In the genomic region with DNA sequence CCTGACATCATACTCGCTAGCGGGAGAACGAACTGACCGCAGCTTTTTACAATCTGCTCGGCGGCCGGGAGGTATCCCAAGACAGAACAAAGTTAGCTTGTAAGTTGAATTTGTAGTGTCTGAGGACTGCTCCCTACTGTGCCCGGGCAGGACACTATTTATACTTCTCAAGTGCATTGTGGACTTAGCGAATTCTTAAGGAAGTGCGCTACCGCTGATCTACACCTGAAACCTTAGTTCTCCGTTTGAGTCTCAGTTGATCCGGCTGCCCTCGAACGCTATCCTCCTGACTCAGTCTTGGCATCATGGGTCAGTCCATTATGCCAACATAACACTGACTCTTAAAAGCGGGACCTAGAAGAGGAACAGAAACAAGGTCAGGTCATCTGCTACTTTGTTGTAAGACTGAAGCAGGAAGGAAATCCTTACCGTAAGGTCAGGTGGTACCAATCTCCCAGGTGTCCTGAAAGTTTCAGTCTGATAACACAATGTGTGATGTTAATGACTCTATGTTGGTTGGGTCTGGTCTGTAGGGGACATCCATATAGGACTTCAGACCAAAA, we compare ENCODE assay signal across 8 mouse cellular contexts. TPM values are rescaled to one million over a fixed set of nuclear protein-coding genes. Genes with fewer than 3 reads are reported as not detected.
A peak's percentile ranks its signal among the peaks of the same experiment; 100 is the strongest.
DNase-seq lines count a peak whose midpoint lies in the region; ATAC-seq lines count a peak whose summit lies in the region.

No protein-coding gene starts in this region.

- intact Hi-C loops in heart, postnatal 10 days (cut with DNase I) = no loop called here

- H3K36me3 ChIP-seq in heart, embryonic 15.5 days = no peaks in the 10 kb centered on the region
- H3K36me3 ChIP-seq in hindbrain, embryonic 16.5 days (ENCODE audit: control insufficient read depth, insufficient read depth, low read length) = no peaks in the 10 kb centered on the region
- H3K36me3 ChIP-seq in midbrain, embryonic 13.5 days = peaks cover 8% of the 10 kb centered on the region

- peak overlapping the region; percentile 74 for H3K4me3 ChIP-seq in heart, embryonic 15.5 days
- H3K4me3 ChIP-seq in brown adipose tissue, adult 24 weeks (ENCODE audit: insufficient read depth, low read depth, low read length) = peak overlapping the region; percentile 83
- H3K4me3 ChIP-seq in hindbrain, embryonic 16.5 days (ENCODE audit: low read length) = peak overlapping the region; percentile 53
- H3K4me3 ChIP-seq in midbrain, embryonic 13.5 days (replicated peaks) = peak overlapping the region; percentile 71

- no peaks in the 10 kb centered on the region; the same call in 1 of the 2 replicates for H3K27me3 ChIP-seq in heart, embryonic 15.5 days
- no peaks in the 10 kb centered on the region for H3K27me3 ChIP-seq in hindbrain, embryonic 16.5 days (replicated peaks; ENCODE audit: control insufficient read depth, insufficient read depth, low read length)
- peaks cover 23% of the 10 kb centered on the region for H3K27me3 ChIP-seq in midbrain, embryonic 13.5 days

- no peaks in the 10 kb centered on the region for H3K9me3 ChIP-seq in heart, embryonic 15.5 days (replicated peaks)
- H3K9me3 ChIP-seq in hindbrain, embryonic 16.5 days (ENCODE audit: control insufficient read depth, low read length) = no peaks in the 10 kb centered on the region
- H3K9me3 ChIP-seq in midbrain, embryonic 13.5 days = no peaks in the 10 kb centered on the region

- 2% methylated on average over 17 of the region's 17 CpGs for WGBS in heart, embryonic 15.5 days
- WGBS in hindbrain, embryonic 16.5 days = 5% methylated on average over 17 of the region's 17 CpGs
- 5% methylated on average over 17 of the region's 17 CpGs for WGBS in midbrain, embryonic 13.5 days

- H3K9ac ChIP-seq in heart, embryonic 15.5 days = peak overlapping the region; percentile 67
- H3K9ac ChIP-seq in hindbrain, embryonic 16.5 days (ENCODE audit: low read depth, low read length) = peak overlapping the region; percentile 62
- H3K9ac ChIP-seq in midbrain, embryonic 13.5 days (replicated peaks) = peak overlapping the region; percentile 71

- H3K4me1 ChIP-seq in heart, embryonic 15.5 days (replicated peaks) = peaks cover 4% of the 10 kb centered on the region
- peaks cover 7% of the 10 kb centered on the region for H3K4me1 ChIP-seq in brown adipose tissue, adult 24 weeks (ENCODE audit: control insufficient read depth, insufficient read depth, insufficient read length, low read length)
- peaks cover 12% of the 10 kb centered on the region for H3K4me1 ChIP-seq in hindbrain, embryonic 16.5 days (ENCODE audit: control insufficient read depth, insufficient read depth, low read depth, low read length)
- H3K4me1 ChIP-seq in midbrain, embryonic 13.5 days (replicated peaks) = peaks cover 19% of the 10 kb centered on the region

- DNase-seq in heart, postnatal 10 days = no peak
- DNase-seq in right cerebral cortex, adult 2 months (ENCODE audit: low spot score in 2 of 2) = no peak
- no peak for DNase-seq in adrenal gland, adult 8-10 months
- no peak for DNase-seq in cerebellum, postnatal 10 days

- H3K4me2 ChIP-seq in heart, embryonic 15.5 days = peak overlapping the region; percentile 83
- H3K4me2 ChIP-seq in hindbrain, embryonic 16.5 days (ENCODE audit: low read length) = peak overlapping the region; percentile 60
- H3K4me2 ChIP-seq in midbrain, embryonic 13.5 days (replicated peaks) = peak overlapping the region; percentile 67

- no peak for ATAC-seq in heart, embryonic 15.5 days (replicated peaks; ENCODE audit: insufficient number of reproducible peaks, insufficient read depth, low FRiP score, low read depth)
- ATAC-seq in hindbrain, embryonic 16.5 days = no peak; the same call in 1 of the 2 replicates
- no peak; the same call in 1 of the 2 replicates for ATAC-seq in midbrain, embryonic 13.5 days

- peak overlapping the region; percentile 84 for H3K27ac ChIP-seq in heart, embryonic 15.5 days
- peak overlapping the region; percentile 51 for H3K27ac ChIP-seq in brown adipose tissue, adult 24 weeks (replicated peaks; ENCODE audit: low read depth, low read length)
- H3K27ac ChIP-seq in hindbrain, embryonic 16.5 days (ENCODE audit: low read depth, low read length) = peak overlapping the region; percentile 42
- peak overlapping the region; percentile 58 for H3K27ac ChIP-seq in midbrain, embryonic 13.5 days

RNA-seq across cellular contexts. Expression of a gene that starts 0.5 kb away (rescaled TPM):
- polyA plus RNA-seq in heart, embryonic 15.5 days (2015; fragmentation: Nextera tagmentation; extraction: Ambion mirVana) = 9.9 and 11.7 TPM in 2 replicates
- total RNA-seq in heart, postnatal 10 days (2021) = 10 to 100 TPM; 27.6 to 29.8 TPM
- 24.1 and 24.5 TPM in 2 replicates for polyA plus RNA-seq in brown adipose tissue, adult 24 weeks (2012; ENCODE audit: insufficient read depth, insufficient read length, missing spikeins)
- polyA plus RNA-seq in hindbrain, embryonic 16.5 days (2015; fragmentation: Nextera tagmentation; extraction: Ambion mirVana) = 12.0 and 13.2 TPM in 2 replicates
- polyA plus RNA-seq in midbrain, embryonic 13.5 days (2015; fragmentation: Nextera tagmentation; extraction: Ambion mirVana) = 15.5 and 17.0 TPM in 2 replicates
- total RNA-seq in adrenal gland, adult 8-10 months (2022) = 10 to 100 TPM; 56.2 to 98.7 (median 78.5) TPM

RNA-seq across cellular contexts. Expression of a gene that starts 8.4 kb away (rescaled TPM):
- polyA plus RNA-seq in heart, embryonic 15.5 days (2015; fragmentation: Nextera tagmentation; extraction: Ambion mirVana) = 4.2 and 5.5 TPM in 2 replicates
- 1 to 10 TPM; 3.4 TPM for total RNA-seq in heart, postnatal 10 days (2021)
- 1.1 and 2.8 TPM in 2 replicates for polyA plus RNA-seq in brown adipose tissue, adult 24 weeks (2012; ENCODE audit: insufficient read depth, insufficient read length, missing spikeins)
- polyA plus RNA-seq in hindbrain, embryonic 16.5 days (2015; fragmentation: Nextera tagmentation; extraction: Ambion mirVana) = 6.2 and 6.4 TPM in 2 replicates
- polyA plus RNA-seq in midbrain, embryonic 13.5 days (2015; fragmentation: Nextera tagmentation; extraction: Ambion mirVana) = 7.0 and 7.2 TPM in 2 replicates
- 10 to 100 TPM in 1 of 4 experiments, 1 to 10 TPM in 3; 6.1 to 11.2 (median 7.7) TPM for total RNA-seq in adrenal gland, adult 8-10 months (2022)

RNA-seq across cellular contexts. Expression of a gene that starts 57.8 kb away (rescaled TPM):
- 7.4 and 11.5 TPM in 2 replicates for polyA plus RNA-seq in heart, embryonic 15.5 days (2015; fragmentation: Nextera tagmentation; extraction: Ambion mirVana)
- total RNA-seq in heart, postnatal 10 days (2021) = 1 to 10 TPM; 6.7 to 7.0 TPM
- polyA plus RNA-seq in brown adipose tissue, adult 24 weeks (2012; ENCODE audit: insufficient read depth, insufficient read length, missing spikeins) = 0.48 and 0.83 TPM in 2 replicates
- 1.2 and 2.4 TPM in 2 replicates for polyA plus RNA-seq in hindbrain, embryonic 16.5 days (2015; fragmentation: Nextera tagmentation; extraction: Ambion mirVana)
- 1.0 and 1.4 TPM in 2 replicates for polyA plus RNA-seq in midbrain, embryonic 13.5 days (2015; fragmentation: Nextera tagmentation; extraction: Ambion mirVana)
- 1 to 10 TPM in 1 of 4 experiments, under 1 TPM in 2, not detected in 1; 0.67 to 2.2 (median 0.91) TPM for total RNA-seq in adrenal gland, adult 8-10 months (2022)
